ENCODE assay signal across 8 mouse cellular contexts in the genomic region with DNA sequence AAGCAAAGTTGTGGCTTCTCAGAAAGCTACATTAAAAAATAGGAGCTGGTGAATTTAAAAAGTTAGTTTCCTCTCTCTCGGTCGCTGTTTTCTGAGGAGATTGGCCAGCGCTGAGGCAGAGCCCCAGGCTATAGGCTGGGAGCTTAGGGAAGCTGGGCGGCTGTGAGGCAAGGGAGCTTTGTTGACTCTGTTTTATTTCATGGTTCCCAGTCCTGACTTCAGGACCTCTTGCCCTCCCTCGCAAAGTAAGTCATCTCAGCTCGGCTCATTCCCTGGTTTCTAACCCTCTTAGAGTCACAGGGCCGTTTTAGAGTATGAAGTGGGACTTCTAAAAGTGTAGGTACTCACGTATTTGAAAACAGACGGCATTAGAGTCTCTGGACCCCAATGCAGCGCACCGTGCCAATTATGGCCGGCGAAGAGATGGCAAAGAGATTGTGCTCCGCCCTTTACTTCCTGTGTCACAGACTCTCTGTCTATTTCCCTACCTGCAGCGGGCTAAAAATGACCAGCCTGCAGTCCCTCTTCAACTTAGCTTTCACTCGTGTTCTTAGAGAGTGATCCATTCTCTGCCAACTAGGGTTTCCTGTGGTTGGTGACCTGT. TPM values are rescaled to one million over a fixed set of nuclear protein-coding genes. Genes with fewer than 3 reads are reported as not detected.
DNase-seq lines count a peak whose midpoint lies in the region; ATAC-seq and TF ChIP-seq lines count a peak whose summit lies in the region.

No protein-coding gene starts in this region.

- H3K9me3 ChIP-seq in embryonic facial prominence, embryonic 13.5 days, result no peaks in the 10 kb centered on the region
- no peaks in the 10 kb centered on the region for H3K9me3 ChIP-seq in intestine, embryonic 16.5 days (ENCODE audit: control insufficient read depth, low read length)
- H3K9me3 ChIP-seq in neural tube, embryonic 12.5 days, result no peaks in the 10 kb centered on the region

- DNase-seq in liver, adult 2 months (ENCODE audit: extremely low read depth, low read depth, low spot score), result no peak
- DNase-seq in liver, result no peak
- no peak for DNase-seq in urinary bladder, adult 18-20 months (ENCODE audit: low spot score in 2 of 2)
- DNase-seq in spleen, adult 12 weeks (ENCODE audit: low spot score), result no peak
- DNase-seq in adrenal gland, postnatal 36 days, result no peak

- no peak for ATAC-seq in embryonic facial prominence, embryonic 13.5 days (ENCODE audit: insufficient number of reproducible peaks, insufficient read depth, low FRiP score, low TSS enrichment, low read depth)
- ATAC-seq in intestine, embryonic 16.5 days, result peak; percentile 43
- ATAC-seq in neural tube, embryonic 12.5 days (ENCODE audit: low FRiP score, low read depth), result no peak

- no peak for TF ChIP-seq CTCF in liver, adult 2 months (IDR thresholded peaks at IDR 0.05; ENCODE audit: low read depth, low read length)

- WGBS in liver, adult 2 months, result 56% methylated on average over 16 of the region's 16 CpGs
- 17% methylated on average over 16 of the region's 16 CpGs for WGBS in embryonic facial prominence, embryonic 13.5 days
- WGBS in intestine, embryonic 16.5 days, result 23% methylated on average over 16 of the region's 16 CpGs
- WGBS in neural tube, embryonic 12.5 days, result 25% methylated on average over 16 of the region's 16 CpGs

- no peak for TF ChIP-seq POLR2A in liver, adult 2 months (IDR thresholded peaks at IDR 0.05; ENCODE audit: extremely low read depth, insufficient read depth, low read length)

- H3K9ac ChIP-seq in liver, adult 2 months (ENCODE audit: low read depth, low read length), result no peak overlapping the region
- H3K9ac ChIP-seq in embryonic facial prominence, embryonic 13.5 days, result peak overlapping the region; percentile 69; the same call in 1 of the 2 replicates
- H3K9ac ChIP-seq in intestine, embryonic 16.5 days (ENCODE audit: low read depth, low read length), result peak overlapping the region; percentile 61
- peak overlapping the region; percentile 59 for H3K9ac ChIP-seq in neural tube, embryonic 12.5 days

- no peaks in the 10 kb centered on the region for H3K27me3 ChIP-seq in liver, adult 2 months (ENCODE audit: control insufficient read depth, insufficient read depth, low read length)
- H3K27me3 ChIP-seq in embryonic facial prominence, embryonic 13.5 days, result peaks cover 31% of the 10 kb centered on the region
- H3K27me3 ChIP-seq in intestine, embryonic 16.5 days (replicated peaks; ENCODE audit: control insufficient read depth, insufficient read depth, low read length), result no peaks in the 10 kb centered on the region
- 0 out of 2 replicates have a peak, but pooled peaks cover 2% of the 10 kb centered on the region for H3K27me3 ChIP-seq in neural tube, embryonic 12.5 days (replicated peaks)

- peaks cover 6% of the 10 kb centered on the region; the same call in 1 of the 2 replicates for H3K4me1 ChIP-seq in liver, adult 2 months (ENCODE audit: control insufficient read depth, insufficient read depth, low read length)
- peaks cover 29% of the 10 kb centered on the region for H3K4me1 ChIP-seq in embryonic facial prominence, embryonic 13.5 days
- peaks cover 30% of the 10 kb centered on the region for H3K4me1 ChIP-seq in intestine, embryonic 16.5 days (ENCODE audit: control insufficient read depth, insufficient read depth, low read length)
- peaks cover 35% of the 10 kb centered on the region for H3K4me1 ChIP-seq in neural tube, embryonic 12.5 days

- peak overlapping the region; percentile 97 for H3K4me2 ChIP-seq in embryonic facial prominence, embryonic 13.5 days
- peak overlapping the region; percentile 81 for H3K4me2 ChIP-seq in intestine, embryonic 16.5 days (ENCODE audit: low read depth, low read length)
- peak overlapping the region; percentile 91 for H3K4me2 ChIP-seq in neural tube, embryonic 12.5 days (replicated peaks)

- 0 out of 2 replicates have a peak overlapping the region, but pooled peaks have one; percentile 2 for H3K27ac ChIP-seq in liver, adult 2 months (replicated peaks; ENCODE audit: insufficient read depth, low read depth, low read length)
- H3K27ac ChIP-seq in embryonic facial prominence, embryonic 13.5 days, result no peak overlapping the region
- H3K27ac ChIP-seq in intestine, embryonic 16.5 days (ENCODE audit: low read length), result peak overlapping the region; percentile 78
- H3K27ac ChIP-seq in neural tube, embryonic 12.5 days, result no peak overlapping the region

- no peaks in the 10 kb centered on the region for H3K79me2 ChIP-seq in liver, adult 2 months (ENCODE audit: control insufficient read depth, insufficient read depth, low read length)

- H3K4me3 ChIP-seq in liver, adult 2 months (ENCODE audit: insufficient read depth, low read depth, low read length), result no peak overlapping the region
- H3K4me3 ChIP-seq in embryonic facial prominence, embryonic 13.5 days, result peak overlapping the region; percentile 55
- peak overlapping the region; percentile 51 for H3K4me3 ChIP-seq in intestine, embryonic 16.5 days (ENCODE audit: low read length)
- peak overlapping the region; percentile 56 for H3K4me3 ChIP-seq in neural tube, embryonic 12.5 days

- no peaks in the 10 kb centered on the region for H3K36me3 ChIP-seq in liver, adult 2 months (ENCODE audit: control insufficient read depth, insufficient read depth, low read length)
- no peaks in the 10 kb centered on the region for H3K36me3 ChIP-seq in embryonic facial prominence, embryonic 13.5 days
- no peaks in the 10 kb centered on the region for H3K36me3 ChIP-seq in intestine, embryonic 16.5 days (ENCODE audit: control insufficient read depth, insufficient read depth, low read length)
- H3K36me3 ChIP-seq in neural tube, embryonic 12.5 days, result no peaks in the 10 kb centered on the region

RNA-seq across cellular contexts. Expression of gene Rassf4, which starts 0.6 kb away (rescaled TPM):
- 3.1 and 3.6 TPM in 2 replicates for total RNA-seq in liver, adult 2 months (2014; rRNA removed)
- 1.3 and 2.2 TPM in 2 replicates for polyA plus RNA-seq in liver, adult 2 months (2012; rRNA removed)
- polyA plus RNA-seq in embryonic facial prominence, embryonic 13.5 days (2015; fragmentation: Nextera tagmentation; extraction: Ambion mirVana), result 14.4 and 14.5 TPM in 2 replicates
- 8.6 and 9.2 TPM in 2 replicates for polyA plus RNA-seq in intestine, embryonic 16.5 days (2015; fragmentation: Nextera tagmentation; extraction: Ambion mirVana)
- 34.1 and 38.3 TPM in 2 replicates for polyA plus RNA-seq in neural tube, embryonic 12.5 days (2016; fragmentation: Nextera tagmentation; extraction: Ambion mirVana)
- 1 to 10 TPM; 2.8 to 4.7 TPM for total RNA-seq in adrenal gland, postnatal 36 days (2021)

RNA-seq across cellular contexts. Expression of gene Depp1, which starts 24.0 kb away (rescaled TPM):
- 125 and 199 TPM in 2 replicates for total RNA-seq in liver, adult 2 months (2014; rRNA removed)
- 210 and 244 TPM in 2 replicates for polyA plus RNA-seq in liver, adult 2 months (2012; rRNA removed)
- 16.5 and 19.9 TPM in 2 replicates for polyA plus RNA-seq in embryonic facial prominence, embryonic 13.5 days (2015; fragmentation: Nextera tagmentation; extraction: Ambion mirVana)
- 26.3 and 27.2 TPM in 2 replicates for polyA plus RNA-seq in intestine, embryonic 16.5 days (2015; fragmentation: Nextera tagmentation; extraction: Ambion mirVana)
- polyA plus RNA-seq in neural tube, embryonic 12.5 days (2016; fragmentation: Nextera tagmentation; extraction: Ambion mirVana), result 12.3 and 14.6 TPM in 2 replicates
- 10 to 100 TPM in 1 of 2 experiments, 1 to 10 TPM in 1; 7.0 to 20.2 TPM for total RNA-seq in adrenal gland, postnatal 36 days (2021)

RNA-seq across cellular contexts. Expression of gene Tmem72, which starts 42.3 kb away (rescaled TPM):
- 0.09 and 0.13 TPM in 2 replicates for total RNA-seq in liver, adult 2 months (2014; rRNA removed)
- under 0.01 TPM in 1 of 2 replicates, not detected in the other for polyA plus RNA-seq in liver, adult 2 months (2012; rRNA removed)
- polyA plus RNA-seq in embryonic facial prominence, embryonic 13.5 days (2015; fragmentation: Nextera tagmentation; extraction: Ambion mirVana), result 0.04 and 0.07 TPM in 2 replicates
- polyA plus RNA-seq in intestine, embryonic 16.5 days (2015; fragmentation: Nextera tagmentation; extraction: Ambion mirVana), result 0.06 and 0.07 TPM in 2 replicates
- polyA plus RNA-seq in neural tube, embryonic 12.5 days (2016; fragmentation: Nextera tagmentation; extraction: Ambion mirVana), result 0.09 and 0.10 TPM in 2 replicates
- under 1 TPM; 0.07 TPM for total RNA-seq in adrenal gland, postnatal 36 days (2021)

RNA-seq across cellular contexts. Expression of gene Zfp422, which starts 45.6 kb away (rescaled TPM):
- total RNA-seq in liver, adult 2 months (2014; rRNA removed), result 5.6 and 7.0 TPM in 2 replicates
- 6.6 and 7.0 TPM in 2 replicates for polyA plus RNA-seq in liver, adult 2 months (2012; rRNA removed)
- polyA plus RNA-seq in embryonic facial prominence, embryonic 13.5 days (2015; fragmentation: Nextera tagmentation; extraction: Ambion mirVana), result 218 and 229 TPM in 2 replicates
- 93.5 and 102 TPM in 2 replicates for polyA plus RNA-seq in intestine, embryonic 16.5 days (2015; fragmentation: Nextera tagmentation; extraction: Ambion mirVana)
- polyA plus RNA-seq in neural tube, embryonic 12.5 days (2016; fragmentation: Nextera tagmentation; extraction: Ambion mirVana), result 236 and 240 TPM in 2 replicates
- 10 to 100 TPM; 19.7 to 23.0 TPM for total RNA-seq in adrenal gland, postnatal 36 days (2021)

Comparison
In these comparisons a context has a peak if more than half of its experiments do, and no peak if none do; other contexts are left out.
1. H3K27ac ChIP-seq: peak in liver, adult 2 months (single experiment) and intestine, embryonic 16.5 days (single experiment); none in embryonic facial prominence, embryonic 13.5 days (single experiment) and neural tube, embryonic 12.5 days (single experiment).
2. Peak in every context shown above with its lines, with median percentiles within 50 percentile points of each other: H3K4me2 ChIP-seq.